Mouse (Mus musculus): ENCODE measurements around the gene Ftsj1.
A peak's percentile ranks its signal among the peaks of the same experiment; 100 is the strongest.

Ftsj1 gene

GRCm38 (mm10) chrX:8252334-8253285 lies at the start of gene Ftsj1:
Gene Ftsj1, minus strand, starts transcription at chrX:8252406.
- DNase-seq (ENCODE audit: low spot score) = peak; percentile 88

GRCm38 (mm10) chrX:8288621-8289020 lies 36.4 kb upstream of the Ftsj1 start:
- DNase-seq (ENCODE audit: low spot score) = no peak

DNA sequence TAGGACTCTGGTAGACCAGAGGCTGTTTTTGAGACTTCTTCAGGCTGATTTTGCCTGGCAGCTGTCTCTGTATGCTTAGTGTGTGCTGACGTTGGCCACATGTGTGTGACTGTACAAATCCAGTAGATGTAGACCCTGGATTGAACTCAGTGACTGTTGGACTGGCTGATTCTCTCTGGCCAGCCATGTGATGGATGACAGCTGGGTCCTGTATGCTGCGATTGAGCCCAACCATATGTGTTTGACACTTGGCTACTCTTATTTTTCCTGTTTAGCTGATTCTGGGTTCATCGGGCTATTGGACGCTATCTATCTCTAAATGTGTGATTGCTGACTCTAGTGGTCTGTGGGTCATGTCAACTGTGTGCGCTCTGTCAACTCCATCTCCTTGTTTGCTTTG lies 21.9 kb upstream of the Ftsj1 start:
- DNase-seq (ENCODE audit: low spot score) = peak; percentile 18

DNA sequence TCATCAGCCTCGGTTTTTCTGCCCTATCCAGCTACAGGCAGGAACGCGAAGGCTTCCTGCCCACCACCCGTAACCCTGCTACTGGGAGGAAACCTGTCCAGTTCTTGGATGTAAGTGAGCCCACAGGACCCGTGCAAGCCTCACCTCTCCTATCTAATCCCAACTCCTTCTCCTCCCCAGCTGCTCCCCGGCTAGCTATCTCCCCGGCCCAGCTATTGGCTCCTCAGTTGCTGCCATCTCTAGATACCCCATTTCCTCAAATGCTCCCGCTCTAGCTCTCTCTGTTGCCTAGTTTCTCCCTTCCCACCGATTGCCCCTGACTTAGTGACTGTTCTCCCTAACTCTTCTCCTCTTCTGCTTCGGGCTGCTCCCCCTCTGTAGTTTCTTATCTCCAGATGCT lies 19.8 kb upstream of the Ftsj1 start:
- DNase-seq (ENCODE audit: low spot score) = no peak

GRCm38 (mm10) chrX:8271083-8271820 lies 19.0 kb upstream of the Ftsj1 start, which contains the start of gene Slc38a5:
Gene Slc38a5, plus strand, starts transcription at chrX:8271133.
- no peak for DNase-seq (ENCODE audit: low spot score)

GRCm38 (mm10) chrX:8264222-8264621 lies 12.0 kb upstream of the Ftsj1 start:
- DNase-seq (ENCODE audit: low spot score) = no peak

- DNase-seq (ENCODE audit: low spot score) = no peak
These were observed 11.1 kb upstream of the Ftsj1 start for GRCm38 (mm10) chrX:8263156-8263804.

GRCm38 (mm10) chrX:8259478-8259877 lies 7.3 kb upstream of the Ftsj1 start:
- DNase-seq (ENCODE audit: low spot score) = no peak

DNA sequence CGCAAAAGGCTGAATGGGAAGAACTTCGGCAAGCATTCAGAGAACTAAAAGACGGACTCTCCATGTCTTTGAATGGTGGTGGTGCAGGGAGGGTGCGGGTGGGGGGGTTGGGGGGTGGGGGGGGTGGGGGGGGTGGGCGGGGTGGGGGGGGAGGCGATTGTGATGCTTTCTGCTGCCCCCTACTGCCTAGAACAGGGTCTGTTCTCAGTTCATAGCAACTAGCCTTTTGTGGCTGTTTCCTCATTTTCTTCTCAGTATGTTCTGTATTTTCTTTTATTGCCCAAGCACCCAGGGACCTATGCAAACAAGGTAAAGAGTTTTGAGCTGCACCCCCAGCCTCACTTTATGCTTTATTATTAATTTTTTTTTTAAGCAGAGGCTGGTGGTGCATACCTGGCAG lies 3.6 kb upstream of the Ftsj1 start:
- no peak for DNase-seq (ENCODE audit: low spot score)

GRCm38 (mm10) chrX:8253711-8254110 lies 1.5 kb upstream of the Ftsj1 start:
- DNase-seq (ENCODE audit: low spot score) = no peak

DNA sequence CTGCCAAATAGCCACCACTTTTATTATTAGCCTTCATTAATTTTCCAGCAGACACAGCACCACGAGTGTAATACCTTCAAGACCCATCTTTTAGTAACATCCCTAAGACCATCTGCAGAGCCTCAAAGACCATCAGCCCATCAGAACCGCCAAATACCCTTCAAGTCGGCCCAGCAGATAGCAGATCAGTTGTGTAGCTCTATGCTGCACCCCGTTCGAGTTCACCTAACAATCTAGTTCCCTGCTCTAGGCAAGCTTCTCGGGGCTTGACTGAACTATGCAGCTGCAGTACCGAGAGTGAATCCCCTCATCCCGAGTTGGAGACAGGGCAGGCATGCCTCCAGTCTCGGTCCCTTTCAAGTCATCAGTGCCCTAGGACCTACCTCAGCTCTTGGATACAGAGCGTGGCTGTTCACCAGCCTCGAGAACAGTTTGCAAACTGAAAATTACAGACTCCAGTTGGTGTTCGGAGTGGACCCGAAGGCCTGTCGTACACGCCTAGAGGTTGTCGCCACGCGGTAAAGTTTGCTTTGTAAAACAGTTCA lies 345 bp downstream of the Ftsj1 start:
- DNase-seq (ENCODE audit: low spot score) = no peak

DNA sequence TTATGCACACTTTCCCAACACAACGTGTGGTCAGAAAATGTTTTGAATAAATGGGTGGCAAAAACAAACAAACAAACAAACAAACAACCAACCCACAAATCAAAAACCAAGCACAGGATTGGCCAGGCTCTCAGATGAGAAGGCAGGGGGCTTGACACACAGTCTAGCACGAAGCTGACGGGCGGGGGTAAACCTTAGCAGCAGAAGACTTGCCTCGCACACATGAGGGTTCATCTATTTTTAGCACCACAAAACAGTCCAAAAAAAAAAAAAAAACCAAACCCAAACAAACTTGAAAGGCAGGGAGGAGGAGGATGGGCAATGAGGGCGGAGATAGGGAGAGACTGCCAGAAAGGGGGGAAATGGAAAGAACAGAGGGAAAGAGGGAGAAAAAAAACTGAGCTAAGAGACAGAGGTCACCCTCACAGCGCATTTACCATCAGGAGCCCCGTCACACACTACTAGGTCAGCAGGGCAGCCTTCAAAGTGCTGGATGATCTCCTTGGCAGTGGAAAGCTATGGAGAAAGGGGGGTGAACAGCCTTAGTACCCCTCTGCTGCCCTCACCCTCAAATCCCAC lies 3.6 kb downstream of the Ftsj1 start:
- no peak for DNase-seq (ENCODE audit: low spot score)

GRCm38 (mm10) chrX:8247680-8248079 lies 4.5 kb downstream of the Ftsj1 start:
- DNase-seq (ENCODE audit: low spot score) = no peak

DNA sequence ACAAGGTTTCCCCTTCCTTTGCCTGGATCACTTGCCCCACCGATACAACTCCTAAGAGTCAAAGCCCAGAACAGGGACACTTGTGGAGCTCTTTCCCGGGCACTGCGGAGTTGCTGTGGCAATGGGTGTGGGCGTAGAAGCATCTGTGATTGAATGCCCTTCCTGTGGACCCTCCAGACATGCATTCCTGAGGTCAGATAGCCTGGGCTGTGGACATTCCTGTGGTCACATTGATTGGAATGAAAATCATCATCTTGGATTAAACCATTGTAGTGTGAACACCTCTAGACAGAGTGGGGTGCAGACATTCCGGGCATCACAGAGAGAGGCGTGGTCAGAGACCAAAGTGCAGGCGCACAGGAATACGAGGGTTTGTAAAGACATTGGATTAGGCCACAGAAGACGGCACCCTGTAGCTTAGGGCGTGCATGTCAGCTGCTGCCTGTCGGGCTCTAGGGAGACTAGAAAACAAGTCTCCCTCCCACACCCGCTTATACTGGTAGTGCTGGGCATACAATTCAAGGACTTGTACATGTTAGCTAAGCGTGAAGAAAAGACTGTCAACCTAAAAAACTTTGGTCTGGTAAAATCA lies 13.3 kb downstream of the Ftsj1 start:
- no peak for DNase-seq (ENCODE audit: low spot score)

GRCm38 (mm10) chrX:8236704-8237103 lies 15.5 kb downstream of the Ftsj1 start:
- no peak for DNase-seq (ENCODE audit: low spot score)

DNA sequence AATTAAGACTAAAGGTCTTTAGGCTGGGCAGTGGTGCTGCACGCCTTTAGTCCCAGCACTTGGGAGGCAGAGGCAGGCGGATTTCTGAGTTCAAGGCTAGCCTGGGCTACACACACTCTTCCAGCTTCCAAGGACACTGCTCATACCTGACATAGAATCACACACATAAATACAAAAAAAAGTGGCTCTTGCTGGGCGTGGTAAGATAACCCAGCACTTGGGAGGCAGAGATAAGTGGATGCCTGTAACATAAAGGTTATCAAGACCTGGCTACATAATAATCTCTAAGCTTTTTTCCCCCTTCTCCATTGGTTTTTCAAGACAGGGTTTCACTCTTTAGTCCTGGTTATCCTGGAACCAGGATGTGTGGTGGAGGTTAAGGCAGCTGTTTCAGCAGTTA lies 18.6 kb downstream of the Ftsj1 start:
- DNase-seq (ENCODE audit: low spot score) = no peak

- DNase-seq (ENCODE audit: low spot score) = no peak
These were observed 21.9 kb downstream of the Ftsj1 start for GRCm38 (mm10) chrX:8230272-8230671.

DNA sequence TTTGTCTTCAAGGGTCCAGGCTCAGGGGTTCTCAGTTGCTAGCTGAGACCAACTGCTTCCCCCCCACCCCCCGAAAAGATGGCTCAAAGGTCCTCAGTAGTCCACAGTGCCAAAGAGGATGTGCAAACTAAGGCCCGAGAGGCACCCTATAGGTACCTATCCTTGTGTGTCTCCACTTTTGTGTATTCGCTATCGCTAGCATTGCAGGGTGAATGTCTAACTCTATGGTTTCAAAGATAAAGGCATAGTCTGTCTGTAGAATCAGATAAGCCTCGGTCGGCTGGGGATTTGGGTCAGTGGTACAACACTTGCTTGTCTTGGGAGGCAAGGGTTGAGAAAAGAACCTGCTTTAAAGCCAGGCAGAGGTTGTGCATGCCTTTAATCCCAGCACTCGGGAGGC lies 28.7 kb downstream of the Ftsj1 start:
- no peak for DNase-seq (ENCODE audit: low spot score)

DNA sequence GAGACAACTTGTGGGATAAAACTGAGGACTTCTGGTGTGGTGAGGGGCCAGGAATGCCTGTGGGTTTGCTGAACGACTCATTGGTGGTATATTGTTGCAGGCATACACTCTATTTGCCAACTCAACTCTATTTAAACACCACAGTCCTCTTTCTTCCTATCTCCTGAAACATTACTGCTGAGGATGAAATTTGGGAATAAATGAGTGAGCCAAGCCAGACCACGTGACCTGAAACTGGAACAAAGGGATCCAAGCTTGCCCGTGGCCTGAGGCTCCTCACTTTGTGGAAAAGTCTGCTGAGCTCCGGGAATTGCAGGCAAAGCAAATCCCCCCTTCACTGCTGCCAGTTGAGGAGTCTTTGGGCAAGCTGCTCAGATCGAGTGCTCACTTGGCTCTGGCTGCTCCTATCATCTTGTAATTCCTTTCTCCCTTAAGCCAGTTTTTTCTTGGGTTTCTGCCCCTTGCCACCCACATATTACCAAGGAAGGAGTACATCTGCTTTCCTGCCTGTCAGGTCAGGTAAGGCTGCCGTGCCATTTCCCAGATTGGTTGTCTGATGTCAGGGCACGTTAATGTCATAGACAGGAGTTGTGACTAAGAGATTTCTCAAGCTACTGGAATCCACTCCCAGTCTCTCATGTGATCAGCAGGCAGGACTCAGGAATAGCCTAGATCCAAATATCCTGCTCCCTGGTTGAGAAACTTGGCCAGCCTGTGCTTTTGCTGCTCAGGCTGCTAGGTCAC lies 29.4 kb downstream of the Ftsj1 start:
- DNase-seq (ENCODE audit: low spot score) = no peak

DNA sequence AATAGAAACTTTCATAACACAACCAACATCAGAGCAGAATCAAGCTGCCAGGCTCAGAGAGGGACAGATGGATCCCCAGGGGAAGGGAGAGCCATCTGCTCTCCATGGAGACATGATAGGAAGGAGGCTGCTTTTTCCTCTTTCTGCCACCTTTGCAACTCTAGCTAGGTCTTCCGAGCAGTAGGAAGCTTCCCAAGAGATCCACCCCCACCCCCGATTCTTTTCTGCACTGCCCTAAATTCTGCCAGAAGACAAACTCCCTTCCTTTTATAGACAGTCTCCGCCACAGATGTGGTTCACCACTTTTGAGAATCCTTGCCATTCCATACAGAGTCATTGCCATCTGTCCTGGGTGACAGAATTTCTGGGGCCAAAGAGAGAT lies 29.9 kb downstream of the Ftsj1 start:
- DNase-seq (ENCODE audit: low spot score) = no peak

- no peak for DNase-seq (ENCODE audit: low spot score)
These were observed 32.6 kb downstream of the Ftsj1 start for GRCm38 (mm10) chrX:8219651-8220050.

Measured in lung, postnatal 25 days (tissue).